Mouse (Mus musculus): ENCODE measurements around the gene Optc.
A peak's percentile ranks its signal among the peaks of the same experiment; 100 is the strongest.

Gene Optc

DNA sequence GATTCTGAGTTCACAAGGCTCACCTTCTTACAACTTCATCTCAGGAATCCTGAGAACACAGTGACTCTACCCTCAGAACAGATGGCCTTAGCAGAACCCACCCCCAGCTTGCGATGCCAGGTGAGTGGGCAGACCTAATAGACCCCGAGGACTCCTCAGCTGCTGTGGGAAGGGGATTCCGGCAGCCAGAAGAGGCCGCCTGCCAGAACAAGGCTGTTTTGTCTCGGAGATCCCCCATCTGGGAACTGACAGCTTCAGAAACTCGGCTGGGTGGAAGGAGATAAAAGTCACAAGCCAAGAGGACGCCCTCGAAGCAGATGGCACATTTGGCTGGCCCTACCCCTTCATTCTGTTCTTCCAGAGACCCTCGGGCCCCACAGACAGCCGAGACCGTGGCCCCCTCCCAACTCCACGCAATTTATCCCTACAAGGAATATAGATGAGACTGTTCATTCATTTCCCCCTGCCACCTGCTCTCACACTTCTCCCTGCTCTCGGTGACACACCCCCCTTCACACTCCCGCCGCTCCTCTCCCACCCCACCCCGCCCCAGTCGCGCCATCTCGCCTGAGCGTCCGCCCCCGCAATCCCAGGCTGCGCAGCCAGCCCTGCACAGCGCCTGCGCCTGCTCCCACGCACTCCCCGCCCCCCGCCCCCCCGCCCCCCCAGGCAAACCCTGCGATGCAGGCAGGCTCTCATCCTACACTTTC is at the start of gene Optc:
TSS of gene Optc (minus strand) at position 51 of the 710 bp plus-strand sequence.
- peak in 1 of 2 experiments; percentile 58 for DNase-seq (ENCODE audit: low spot score in 2 of 2)

DNA sequence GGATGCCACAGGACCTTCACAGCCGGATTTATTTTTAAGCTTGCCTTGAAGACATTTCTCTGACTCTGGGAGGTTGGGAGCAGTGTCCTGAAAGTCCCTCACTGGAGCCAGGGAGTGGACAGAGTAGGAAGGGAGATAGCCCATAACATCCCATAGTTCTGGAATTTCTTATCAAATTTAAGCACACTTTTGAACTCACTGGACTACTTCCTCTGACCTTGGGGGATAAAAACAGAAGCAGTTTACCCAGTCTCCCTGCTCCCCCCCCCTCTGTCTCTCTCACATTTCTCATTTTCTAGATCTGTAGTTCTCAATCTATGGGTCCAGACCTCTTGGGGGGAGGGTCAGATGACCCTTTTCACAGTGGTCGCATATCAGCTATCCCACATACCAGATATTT is 46.2 kb upstream of the Optc start:
- DNase-seq (ENCODE audit: low spot score in 2 of 2) = no peak

DNA sequence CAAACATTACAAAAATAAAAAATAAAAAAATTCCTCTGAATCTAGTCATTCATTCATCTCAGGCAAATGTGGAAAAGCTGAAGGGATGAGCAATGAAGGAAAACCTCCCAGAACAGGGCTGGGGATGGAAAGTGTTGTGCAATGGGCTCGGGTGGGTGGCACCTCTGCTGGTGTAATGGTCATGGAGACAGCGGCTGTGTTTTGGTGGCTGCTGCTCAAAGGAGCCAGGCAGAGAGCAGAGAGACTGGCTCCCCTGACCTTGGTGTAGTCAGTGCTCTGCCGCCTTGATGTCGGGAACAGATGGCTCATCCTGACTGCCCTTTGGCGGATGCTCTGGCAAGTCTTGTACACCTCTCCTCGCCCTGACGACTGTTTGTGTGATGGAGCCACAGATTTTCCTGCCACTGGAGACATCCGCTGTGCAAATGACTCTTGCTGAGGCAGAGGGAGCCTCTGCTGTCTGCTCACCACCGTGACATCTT is 45.5 kb upstream of the Optc start:
- DNase-seq (ENCODE audit: low spot score in 2 of 2) = peak in 1 of 2 experiments; percentile 4

DNA sequence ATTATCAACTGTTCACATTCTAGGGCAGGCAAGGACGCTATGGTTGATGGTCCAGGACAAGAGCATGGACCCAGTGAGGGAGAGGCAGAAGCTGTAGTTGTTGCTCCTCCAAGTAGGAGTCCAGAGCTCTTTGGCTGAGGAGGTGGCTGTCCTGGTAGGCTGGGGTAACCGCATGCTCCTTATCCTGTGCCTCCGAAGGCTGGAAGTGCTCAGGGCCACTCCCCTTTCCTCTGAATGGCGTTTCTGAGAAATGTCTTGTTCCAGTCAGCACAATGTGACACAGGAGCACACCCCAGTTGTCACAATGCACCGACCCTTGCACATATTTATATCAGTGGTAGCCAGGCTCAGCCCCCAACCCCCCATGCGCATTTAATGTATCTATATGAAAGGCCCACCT is 43.8 kb upstream of the Optc start:
- no peak for DNase-seq (ENCODE audit: low spot score in 2 of 2)

DNA sequence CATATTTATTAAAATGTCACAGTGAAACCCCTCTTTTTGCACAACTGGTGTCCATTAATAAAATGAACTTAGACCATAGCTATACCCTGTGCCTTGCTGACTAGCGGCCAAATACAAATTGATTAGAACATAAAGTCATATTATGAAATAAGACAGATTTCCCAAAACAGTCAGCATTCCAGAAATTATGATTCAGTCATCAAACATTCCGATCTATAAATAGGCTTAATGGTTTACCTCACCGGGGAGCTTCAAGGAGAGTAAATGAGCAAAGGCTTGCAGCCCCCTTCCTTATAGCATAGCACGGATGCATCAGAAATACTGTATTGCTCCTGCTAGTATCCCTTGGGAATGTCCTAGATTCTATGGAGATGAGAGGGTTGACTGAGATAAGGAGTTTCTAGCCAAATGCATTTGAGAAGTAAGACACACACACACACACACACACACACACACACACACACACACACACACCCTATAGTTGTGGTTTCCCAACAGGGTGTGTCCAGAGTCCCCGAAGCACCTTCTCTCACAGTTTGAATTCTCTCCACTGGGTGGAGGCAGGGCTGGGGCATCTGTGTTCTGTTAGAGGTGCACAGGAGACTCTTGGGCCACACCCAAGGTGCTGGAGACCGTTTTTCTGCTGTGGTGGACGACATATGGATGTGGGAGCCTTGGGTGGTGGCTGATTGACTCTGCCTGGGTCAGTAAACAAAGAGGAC is 42.4 kb upstream of the Optc start:
- DNase-seq (ENCODE audit: low spot score in 2 of 2) = no peak

DNA sequence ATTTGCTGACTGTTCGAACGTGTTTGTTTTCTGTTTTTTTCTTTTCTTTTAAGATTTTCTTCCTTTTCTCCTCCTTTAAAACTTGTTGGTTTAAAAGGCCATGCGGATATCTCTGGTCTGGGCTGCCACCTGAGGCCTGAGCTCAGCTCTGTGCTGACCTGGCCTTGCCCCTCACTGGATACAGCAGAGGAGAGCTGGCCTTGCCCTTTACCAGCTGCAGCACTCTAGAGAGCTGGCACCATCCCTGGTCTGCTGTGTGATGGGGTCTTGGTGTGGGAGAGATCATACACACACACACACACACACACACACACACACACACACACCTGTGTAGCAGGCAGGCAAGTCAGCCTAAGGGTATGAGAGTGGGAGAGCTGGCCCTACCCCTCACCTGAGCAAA is 37.3 kb upstream of the Optc start:
- DNase-seq (ENCODE audit: low spot score in 2 of 2) = no peak

DNA sequence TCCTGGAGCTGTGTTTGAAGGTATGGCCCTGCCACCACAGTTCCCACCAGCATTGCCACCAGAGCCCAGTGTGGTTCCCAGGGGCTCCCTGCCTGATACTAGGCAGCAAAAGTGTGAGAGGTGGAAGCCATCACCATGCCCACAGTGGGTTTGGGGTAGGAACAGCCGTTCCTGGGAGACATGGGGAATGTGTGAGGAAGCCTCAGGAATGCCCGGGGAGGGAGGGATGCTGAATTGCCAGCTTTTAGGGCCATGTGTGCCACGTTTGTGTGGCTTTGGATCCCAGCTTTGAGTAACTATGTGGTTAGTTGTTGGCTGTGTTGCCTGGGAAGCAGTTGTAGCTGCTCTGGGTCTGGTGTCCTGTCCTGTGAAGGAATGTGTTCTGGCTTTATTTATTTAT is 34.1 kb upstream of the Optc start:
- DNase-seq (ENCODE audit: low spot score in 2 of 2) = no peak

DNA sequence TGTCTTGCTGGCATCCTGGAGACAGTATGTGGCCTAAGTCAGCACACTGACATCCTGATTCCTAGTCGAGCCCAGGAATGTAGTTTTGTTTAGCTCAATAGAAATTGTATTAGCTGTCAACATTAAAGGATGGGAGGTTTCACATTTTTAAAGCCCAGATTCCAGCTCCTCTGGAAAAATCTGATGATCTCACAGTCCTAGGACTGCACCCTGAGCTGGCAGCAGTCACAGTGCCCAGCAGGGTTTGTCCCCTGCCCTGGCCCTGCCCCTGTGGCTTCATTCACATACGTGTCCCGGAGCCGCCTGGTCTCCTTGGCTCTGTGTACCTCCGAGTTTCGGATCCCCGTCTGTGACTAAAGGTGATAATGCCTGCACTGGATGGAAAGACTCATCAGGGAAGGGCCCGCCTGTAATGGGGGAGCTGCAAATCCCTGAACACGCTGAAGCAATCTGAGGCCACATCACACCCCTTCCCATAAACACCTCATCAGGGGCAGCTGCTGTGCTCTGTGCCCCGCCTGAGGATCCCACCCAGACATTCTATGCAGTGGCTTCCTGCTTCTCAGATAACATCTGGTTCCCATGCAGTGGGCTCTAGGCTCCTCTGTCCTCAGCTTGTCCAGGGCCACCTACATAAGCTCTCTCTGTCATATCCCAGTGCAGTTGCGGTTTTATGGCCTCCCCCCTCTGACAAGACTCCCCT is 33.5 kb upstream of the Optc start:
- DNase-seq (ENCODE audit: low spot score in 2 of 2) = no peak

DNA sequence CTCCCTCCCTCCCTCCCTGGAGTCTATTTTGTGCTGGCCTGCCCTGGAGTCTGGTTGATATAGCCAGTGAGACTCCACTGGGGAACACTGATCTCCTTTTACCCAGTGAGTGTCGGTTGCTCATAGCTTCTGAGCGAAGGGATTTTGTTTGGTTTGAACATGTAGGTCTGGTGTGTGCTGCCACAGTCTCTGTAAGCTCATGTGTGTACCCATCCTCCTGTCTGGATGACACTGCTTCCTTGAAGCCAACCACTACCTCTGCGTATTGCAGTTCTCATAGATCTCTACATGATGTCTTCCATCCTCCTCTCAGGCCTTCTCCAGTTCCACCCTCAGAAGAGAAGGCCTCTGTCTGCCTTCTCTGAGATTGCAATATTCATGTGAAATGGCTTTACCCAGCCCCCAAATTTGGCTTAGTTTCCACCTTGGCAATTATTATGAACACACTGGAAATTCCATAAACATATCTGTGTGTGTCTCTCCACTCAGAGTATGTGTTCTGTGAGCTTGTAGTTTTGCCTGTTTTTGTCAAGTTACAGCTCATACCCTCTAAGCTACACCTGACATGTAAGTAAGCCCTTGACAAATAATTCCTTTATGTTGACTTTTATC is 32.8 kb upstream of the Optc start:
- DNase-seq (ENCODE audit: low spot score in 2 of 2) = no peak

DNA sequence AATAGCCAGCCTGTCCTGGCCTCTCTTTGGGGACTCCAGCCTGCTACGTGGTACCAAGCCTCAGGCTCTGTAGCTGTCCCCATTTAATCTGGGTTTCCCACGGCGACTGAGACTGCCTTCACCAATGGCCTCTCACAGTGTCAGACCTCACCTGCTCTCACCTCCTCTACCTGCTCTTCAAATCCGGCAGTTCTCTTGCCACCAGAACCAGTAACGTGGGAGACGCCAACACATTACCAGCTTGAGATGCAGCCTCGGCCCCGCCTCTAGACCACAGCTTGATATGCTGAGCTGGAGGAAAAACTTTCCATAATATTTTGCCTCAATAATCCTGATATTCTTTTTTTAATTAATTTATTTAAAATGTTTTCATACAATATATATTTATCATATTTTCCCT is 31.9 kb upstream of the Optc start:
- no peak for DNase-seq (ENCODE audit: low spot score in 2 of 2)

DNA sequence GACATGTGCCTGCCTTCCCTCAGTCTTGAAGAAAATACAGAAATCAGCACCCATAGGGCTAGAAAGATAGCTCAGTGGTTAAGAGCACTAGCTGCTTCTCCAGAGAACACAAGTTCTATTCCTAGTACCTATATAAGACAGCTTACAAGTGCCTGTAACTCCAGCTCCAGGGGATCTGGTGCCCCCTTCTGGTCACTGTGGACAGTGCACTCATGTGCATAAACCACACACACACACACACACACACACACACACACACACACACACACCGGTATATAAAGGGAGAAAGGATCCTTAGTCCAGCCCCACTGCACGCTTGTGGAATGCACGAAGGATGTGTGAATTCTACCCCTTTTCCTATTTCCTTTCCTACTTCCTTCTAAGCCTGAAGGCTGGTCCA is 28.4 kb upstream of the Optc start:
- no peak for DNase-seq (ENCODE audit: low spot score in 2 of 2)

DNA sequence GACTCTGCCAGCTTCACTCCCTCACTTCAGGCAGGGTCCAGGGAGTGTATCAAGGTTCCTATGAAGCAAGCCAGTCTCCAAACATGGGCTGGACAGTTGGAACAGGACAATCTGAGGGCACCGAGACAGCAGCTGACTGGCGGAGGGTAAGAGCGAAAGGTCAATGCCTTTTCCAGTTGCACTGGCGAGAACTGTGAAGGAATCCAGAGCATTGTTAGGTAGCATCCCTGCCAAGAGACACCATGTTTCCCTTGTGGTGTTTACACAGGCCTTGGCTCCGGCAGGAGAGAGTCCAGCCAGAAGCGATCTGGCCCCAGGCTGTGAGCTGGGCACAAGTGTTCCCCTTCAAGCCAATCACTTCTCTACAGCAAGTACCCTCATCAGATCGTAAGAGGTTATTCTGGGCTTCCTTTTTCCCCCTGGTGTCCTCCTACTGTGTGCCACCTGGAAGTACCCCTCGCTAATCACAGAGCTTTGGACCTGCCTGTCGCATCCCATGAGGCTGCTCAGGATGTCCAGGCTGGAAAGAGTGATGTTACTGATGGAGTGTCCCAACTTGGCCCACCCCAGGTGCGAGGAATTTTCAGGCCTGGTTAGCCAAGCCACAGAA is 26.7 kb upstream of the Optc start:
- DNase-seq (ENCODE audit: low spot score in 2 of 2) = no peak

DNA sequence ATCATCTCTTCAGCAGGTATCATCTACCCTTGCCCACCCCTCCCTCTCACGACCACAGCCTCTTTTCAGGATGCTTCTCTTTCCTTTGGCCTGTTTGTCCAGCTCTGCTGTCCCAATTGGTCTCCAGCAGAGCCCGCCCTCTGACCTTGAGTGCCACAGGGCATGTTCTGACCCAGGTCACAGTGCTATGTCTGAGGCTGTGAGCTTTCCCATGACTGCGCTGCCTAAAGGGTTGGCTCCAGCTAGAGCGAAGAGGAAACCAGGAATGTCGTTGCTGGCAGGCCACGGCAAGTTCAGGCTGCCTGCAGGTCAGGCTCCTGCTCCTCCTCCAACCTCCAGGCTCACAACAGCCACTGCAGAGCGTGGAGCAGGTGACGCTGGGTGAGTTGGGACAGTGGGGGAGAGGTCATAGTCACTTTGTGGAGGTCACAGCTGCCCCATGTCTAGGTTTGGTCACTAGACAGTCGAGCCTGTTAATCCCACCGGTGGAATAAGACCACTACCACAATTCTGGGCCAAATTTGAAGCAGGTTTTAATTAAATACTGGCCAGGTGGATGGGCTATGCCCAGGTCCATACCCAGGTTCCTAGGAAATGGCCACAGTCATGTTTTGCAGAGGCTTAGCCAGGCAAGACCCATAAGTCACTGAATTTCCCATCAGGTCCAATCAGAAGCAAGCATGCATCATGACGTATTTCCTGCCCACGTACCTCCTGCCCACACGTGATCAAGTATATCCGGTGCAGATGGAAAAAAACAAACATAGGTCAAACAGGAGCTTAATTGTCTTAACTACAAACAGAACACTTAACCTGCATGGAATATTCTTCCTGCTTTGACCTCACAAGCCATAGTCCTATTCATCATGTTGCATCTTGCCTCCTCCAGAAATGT is 25.7 kb upstream of the Optc start:
- DNase-seq (ENCODE audit: low spot score in 2 of 2) = no peak

DNA sequence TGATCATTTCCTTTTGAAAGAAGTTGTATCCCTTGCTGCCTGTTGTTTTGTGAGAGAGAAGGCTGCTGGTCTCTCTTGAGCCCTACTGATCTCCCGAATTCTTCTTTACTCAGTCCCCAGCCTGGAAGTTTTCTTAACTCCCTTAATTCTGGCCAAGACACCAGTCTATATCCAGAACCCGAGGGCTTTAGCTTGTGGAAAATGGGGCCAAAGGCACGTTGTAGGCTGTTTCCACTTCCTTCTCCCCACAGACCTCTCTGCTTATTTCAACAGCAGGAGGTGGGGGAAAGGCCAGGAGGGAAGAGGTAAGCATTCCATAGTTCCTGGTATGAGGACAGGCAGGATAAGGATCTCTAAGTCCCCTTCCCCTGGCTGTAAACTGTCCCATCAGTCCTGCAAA is 22.2 kb upstream of the Optc start:
- no peak for DNase-seq (ENCODE audit: low spot score in 2 of 2)

DNA sequence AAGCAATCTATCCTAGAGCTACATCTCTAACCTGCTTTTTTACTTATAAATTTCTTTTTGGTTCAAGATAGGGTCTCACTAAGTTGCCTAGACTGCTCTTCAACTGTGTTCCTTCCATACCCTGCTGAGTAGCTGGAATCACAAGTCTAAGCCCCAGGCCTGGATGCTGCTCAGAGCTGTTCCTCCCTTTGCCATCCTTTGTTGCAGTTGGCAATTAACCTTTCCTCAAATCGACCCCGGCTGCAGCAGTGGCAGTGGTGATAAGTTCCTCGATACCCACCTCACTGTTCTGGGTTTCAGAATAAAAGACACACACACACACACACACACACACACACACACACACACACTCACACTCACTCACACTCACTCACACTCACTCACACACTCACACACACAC is 17.4 kb upstream of the Optc start:
- no peak for DNase-seq (ENCODE audit: low spot score in 2 of 2)

DNA sequence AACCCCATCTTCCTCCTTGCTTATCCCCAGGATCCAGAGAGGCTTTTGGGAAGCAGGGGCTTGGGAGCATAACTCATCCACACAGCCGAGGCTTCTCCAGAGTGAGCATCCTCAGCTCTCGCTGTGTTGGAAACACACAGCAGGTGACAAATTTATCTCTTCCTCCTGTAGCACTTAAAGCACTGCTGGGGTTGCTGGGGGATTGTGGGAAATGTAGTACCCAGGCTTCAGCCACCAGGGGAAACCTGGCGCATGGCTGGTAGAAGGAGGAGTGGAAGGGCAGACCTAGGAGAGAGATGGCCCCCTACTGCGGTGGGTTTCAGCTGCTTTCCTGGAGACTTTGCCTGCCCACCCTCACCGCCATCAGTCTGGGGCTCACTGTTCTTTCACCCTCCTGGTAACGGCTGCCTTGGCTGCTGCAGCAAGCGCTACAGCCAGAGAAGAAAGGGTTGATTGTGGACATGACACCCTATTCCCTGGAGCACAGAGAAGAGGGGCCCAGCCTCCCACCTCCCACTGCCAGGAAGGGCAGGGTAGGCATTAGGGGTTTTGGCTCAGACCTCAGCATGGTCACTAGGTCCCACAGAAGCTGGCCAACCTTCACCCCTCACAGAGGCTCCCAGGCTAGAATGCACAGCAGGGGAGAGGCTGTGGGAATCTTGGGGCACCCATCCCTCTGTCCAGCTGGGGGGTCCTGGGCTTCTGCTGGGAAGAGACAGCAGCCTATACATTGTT is 16.5 kb upstream of the Optc start:
- DNase-seq (ENCODE audit: low spot score in 2 of 2) = no peak

DNA sequence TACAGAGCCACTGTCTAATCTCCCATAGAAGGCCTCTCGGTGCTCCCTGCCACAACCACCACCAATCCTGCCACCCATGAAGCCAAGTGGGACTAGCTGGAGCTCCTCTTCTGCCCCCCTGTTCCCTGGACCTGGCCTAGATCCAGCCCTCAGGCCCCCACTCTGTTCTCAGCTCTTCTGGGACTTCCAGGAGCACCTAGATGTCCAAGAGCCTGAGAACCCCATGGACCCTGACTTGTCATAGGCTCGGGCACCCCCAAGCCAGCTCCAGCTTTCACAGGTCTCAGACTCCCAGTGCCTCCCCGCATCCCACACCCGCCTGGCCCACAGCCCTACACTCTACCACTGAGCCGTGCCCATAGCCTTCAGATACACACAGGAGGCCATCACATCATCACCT is 15.3 kb upstream of the Optc start:
- DNase-seq (ENCODE audit: low spot score in 2 of 2) = no peak

DNA sequence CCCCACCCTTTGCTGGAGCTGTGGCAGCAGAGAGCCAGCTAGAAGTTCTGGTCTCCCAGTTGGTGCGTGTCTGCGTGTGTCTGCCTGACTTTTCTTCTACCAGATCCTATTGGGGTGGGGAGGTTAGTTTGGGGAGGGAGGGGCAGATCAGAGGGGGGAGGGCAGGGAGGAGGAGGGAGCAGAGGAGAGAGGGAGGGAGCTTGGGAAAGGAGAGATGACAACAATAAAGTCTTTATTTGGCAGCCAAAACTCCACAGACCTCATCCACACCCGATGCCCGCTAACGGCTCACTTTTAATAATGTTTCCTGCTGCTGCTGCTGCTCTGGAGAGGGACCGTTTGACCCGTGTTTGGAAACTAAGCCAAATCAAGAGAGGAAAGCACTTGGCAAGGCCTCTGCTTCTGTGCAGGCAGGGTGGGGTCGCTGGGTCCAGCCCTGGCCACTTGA is 13.5 kb upstream of the Optc start, which contains the start of gene Prelp:
TSS of gene Prelp (minus strand) at position 111 of the 448 bp plus-strand sequence.
- no peak for DNase-seq (ENCODE audit: low spot score in 2 of 2)

DNA sequence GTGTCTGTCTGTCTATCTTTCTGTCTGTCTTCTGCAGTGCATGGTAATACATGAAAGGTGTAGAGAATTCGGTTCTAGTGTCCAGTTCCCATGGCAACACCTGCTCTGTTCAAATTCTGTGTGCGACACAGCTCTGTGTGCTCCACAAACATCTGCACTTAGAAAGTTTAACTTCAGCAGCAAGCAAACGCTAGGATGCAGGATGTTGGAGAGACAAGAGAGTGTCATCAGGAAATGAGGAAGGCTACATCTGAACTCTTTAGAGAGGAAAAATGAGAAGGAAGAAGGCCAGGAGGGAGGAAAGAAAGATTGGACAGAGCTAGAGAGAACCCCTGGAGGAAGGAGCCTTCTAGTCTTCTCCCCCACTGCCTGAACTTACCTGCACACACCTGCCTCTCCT is 13.1 kb upstream of the Optc start:
- no peak for DNase-seq (ENCODE audit: low spot score in 2 of 2)

DNA sequence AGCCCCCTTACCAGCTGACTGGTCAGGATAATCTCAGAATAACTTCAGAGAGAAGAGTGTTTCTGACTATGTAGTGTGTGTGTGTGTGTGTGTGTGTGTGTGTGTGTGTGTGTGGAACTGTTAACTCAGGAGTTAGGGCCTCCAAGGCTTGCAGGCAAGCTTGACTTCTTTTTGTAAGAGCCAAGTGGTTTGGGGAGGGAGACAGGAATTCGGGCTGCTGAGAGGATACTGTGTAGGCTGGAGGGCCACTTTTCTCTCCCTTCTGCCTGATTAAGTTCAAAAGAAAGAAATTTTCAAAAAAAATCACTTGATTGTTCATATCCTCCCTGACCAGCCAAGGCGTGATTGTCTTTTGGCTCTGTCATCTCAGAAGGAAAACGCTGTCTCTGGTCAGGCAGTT is 12.6 kb upstream of the Optc start:
- no peak for DNase-seq (ENCODE audit: low spot score in 2 of 2)

Measured in frontal cortex, postnatal 25 days (tissue).